Mouse (Mus musculus): ENCODE measurements at regions not wholly inside any gene's neighbourhood (a gene's known extent, or its start where the extent isn't known, plus 50 kb on each side); places are given as distances from the start of the nearest gene placed in this dataset.

DNA sequence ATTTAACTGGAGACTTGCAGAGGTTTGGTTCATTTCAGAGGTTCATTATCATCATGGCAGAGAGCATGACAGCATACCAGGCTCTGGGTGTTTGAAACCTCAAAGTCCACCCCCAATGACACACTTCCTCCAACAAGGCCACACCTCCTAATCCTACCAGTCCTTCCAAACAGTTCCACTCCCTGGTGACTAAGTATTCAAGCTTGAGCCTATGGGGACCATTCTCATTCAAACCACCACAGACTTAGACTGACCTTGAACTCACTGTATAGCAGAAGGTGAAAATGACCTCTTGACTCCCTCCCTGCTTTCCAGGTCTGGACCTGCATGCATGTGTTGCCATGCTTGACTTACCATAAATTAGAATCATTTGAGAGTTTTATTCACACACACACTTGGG lies 87.6 kb upstream of the Foxn2 start:
- intact Hi-C loops (cut with DNase I) = no loop called here
- no peak for DNase-seq (ENCODE audit: extremely low spot score in 1 of 2, low spot score in 2 of 2)

GRCm38 (mm10) chr17:88361161-88361560 lies 79.3 kb upstream of the Foxn2 start:
- no peak for DNase-seq (ENCODE audit: extremely low spot score in 1 of 2, low spot score in 2 of 2)
- intact Hi-C loops (cut with DNase I) = no loop called here

DNA sequence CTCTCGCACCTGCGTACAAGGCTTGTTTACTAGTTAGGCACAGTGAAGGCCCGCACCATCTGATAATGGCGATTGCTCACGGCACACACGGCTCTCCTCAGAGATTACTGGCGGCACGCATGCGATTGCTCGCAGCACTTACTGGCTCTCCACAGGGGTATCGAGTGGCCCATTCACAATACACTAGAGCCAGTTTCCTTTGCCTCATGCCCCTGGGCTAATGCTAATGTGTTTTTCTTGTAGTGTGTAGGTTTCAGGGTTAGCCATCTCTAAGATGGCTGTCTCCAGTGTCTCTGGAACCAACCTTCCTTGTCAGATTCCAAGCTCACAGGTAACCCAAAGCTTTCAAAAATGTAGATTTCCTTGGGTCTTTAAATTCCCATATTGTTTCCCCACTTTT lies 78.1 kb upstream of the Foxn2 start:
- no peak for DNase-seq (ENCODE audit: extremely low spot score in 1 of 2, low spot score in 2 of 2)

GRCm38 (mm10) chr17:88367876-88368275 lies 72.6 kb upstream of the Foxn2 start:
- no peak for DNase-seq (ENCODE audit: extremely low spot score in 1 of 2, low spot score in 2 of 2)
- intact Hi-C loops (cut with DNase I) = no loop called here

More for the DNA sequence above, 78.1 kb upstream of the Foxn2 start:
- intact Hi-C loops (cut with DNase I) = no loop called here

DNA sequence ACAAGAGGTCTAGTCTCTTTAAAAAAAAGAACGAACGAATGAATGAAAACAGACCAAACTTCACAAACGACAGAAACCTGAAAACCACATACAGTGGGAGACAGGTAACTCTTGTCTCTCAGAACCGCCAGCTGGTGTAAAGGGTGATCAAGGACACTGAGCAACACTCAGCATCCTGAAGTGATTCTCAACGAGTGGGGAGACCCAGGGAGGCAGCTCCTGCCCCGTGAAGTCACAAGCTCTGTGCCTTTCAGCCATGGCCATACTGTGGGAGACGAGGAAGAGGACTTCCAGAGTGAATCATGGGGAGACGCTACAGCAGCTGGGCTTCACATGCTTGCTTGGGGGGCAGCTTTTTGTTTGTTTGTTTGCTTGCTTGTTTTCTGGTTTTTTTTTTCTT lies 70.5 kb upstream of the Foxn2 start:
- intact Hi-C loops (cut with DNase I) = no loop called here

GRCm38 (mm10) chr17:88370676-88371075 lies 69.8 kb upstream of the Foxn2 start:
- intact Hi-C loops (cut with DNase I) = no loop called here

More for the DNA sequence above, 70.5 kb upstream of the Foxn2 start:
- no peak for DNase-seq (ENCODE audit: extremely low spot score in 1 of 2, low spot score in 2 of 2)

GRCm38 (mm10) chr17:88378505-88378904 lies 62.0 kb upstream of the Foxn2 start:
- no peak for DNase-seq (ENCODE audit: extremely low spot score in 1 of 2, low spot score in 2 of 2)
- intact Hi-C loops (cut with DNase I) = no loop called here

More at GRCm38 (mm10) chr17:88370676-88371075, 69.8 kb upstream of the Foxn2 start:
- no peak for DNase-seq (ENCODE audit: extremely low spot score in 1 of 2, low spot score in 2 of 2)

- intact Hi-C loops (cut with DNase I) = no loop called here
- DNase-seq (ENCODE audit: extremely low spot score in 1 of 2, low spot score in 2 of 2) = no peak
These were observed 61.1 kb upstream of the Foxn2 start for GRCm38 (mm10) chr17:88379389-88379788.

DNA sequence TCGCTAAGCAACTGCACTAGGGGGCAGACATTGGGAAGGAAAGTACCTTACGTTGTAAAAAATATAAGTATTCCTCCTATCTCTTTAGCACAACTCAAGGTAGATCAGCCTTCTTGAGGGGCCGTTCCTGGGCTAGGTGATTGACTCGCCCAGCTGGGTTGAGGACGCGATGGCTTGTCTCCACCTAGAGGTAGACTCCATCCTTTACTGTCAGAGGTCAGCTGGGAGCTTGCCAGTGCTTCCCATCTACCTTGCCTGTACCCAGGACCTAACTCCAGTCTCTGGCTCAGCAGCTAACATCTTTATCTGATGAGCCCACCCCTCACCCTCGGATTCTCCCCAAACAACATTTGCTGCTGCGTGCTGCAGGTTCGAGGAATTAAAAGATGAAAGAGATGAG lies 59.4 kb upstream of the Foxn2 start:
- intact Hi-C loops (cut with DNase I) = no loop called here
- DNase-seq (ENCODE audit: extremely low spot score in 1 of 2, low spot score in 2 of 2) = no peak

DNA sequence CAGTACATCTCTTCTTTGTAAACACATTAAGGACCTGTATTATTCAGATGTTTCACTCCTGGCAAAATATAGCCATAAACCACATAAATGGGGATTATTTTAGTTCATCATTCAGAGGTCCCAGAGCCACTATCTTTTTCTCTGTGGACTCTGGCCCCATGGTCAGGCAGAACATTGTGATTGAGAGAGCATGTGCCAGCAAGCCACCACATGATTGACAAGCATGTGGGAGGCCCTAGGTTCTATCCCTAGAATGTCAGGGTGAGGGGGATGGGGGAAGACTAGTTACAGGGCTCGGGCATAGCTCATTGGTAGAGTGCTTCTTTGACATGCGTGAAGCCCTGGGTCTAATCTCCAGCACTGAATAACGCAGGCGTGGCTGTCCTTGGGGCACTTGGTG lies 57.1 kb upstream of the Foxn2 start:
- no peak for DNase-seq (ENCODE audit: extremely low spot score in 1 of 2, low spot score in 2 of 2)
- intact Hi-C loops (cut with DNase I) = no loop called here

- intact Hi-C loops (cut with DNase I) = no loop called here
These were observed 52.0 kb upstream of the Foxn2 start for GRCm38 (mm10) chr17:88388441-88388951.

DNA sequence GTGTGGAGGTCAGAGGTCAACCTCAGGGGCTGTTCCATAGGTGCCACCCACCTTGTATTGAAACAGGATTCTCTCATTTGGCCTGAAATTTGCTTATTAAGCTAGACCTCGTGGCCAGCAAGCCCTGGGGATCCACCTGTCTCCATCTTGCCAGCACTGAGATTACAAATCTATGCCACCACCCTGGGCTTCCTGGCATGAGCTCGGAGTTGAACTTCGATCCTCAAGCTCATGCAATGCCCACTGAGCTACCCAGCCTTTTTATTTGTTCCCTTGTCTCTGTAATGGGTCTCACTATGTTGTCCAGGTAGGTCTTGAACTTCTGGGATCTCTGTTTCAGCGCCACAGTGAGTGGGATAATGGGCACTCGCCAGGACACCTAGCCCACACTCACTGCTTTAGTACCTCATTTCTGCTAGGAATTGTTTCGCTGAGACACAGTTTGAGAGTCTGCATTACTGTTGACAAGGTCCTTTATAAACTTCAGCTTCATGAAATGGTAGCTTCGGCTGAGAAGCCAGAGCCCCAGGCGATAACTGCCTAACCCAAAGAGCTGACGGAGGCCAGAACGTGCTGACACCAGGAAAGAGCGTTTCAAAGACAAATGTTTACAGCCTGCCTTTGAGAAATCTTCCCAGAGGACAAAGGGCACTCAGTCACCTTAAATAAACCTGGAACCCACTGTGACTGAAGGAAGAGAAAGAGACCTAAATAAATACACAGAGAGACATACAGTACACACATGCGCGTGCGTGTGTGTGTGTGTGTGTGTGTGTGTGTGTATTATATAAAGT lies 50.6 kb upstream of the Foxn2 start:
- no peak for DNase-seq (ENCODE audit: extremely low spot score in 1 of 2, low spot score in 2 of 2)

More at GRCm38 (mm10) chr17:88388441-88388951, 52.0 kb upstream of the Foxn2 start:
- no peak for DNase-seq (ENCODE audit: extremely low spot score in 1 of 2, low spot score in 2 of 2)

More for the DNA sequence above, 50.6 kb upstream of the Foxn2 start:
- intact Hi-C loops (cut with DNase I) = no loop called here
